In the genomic region with DNA sequence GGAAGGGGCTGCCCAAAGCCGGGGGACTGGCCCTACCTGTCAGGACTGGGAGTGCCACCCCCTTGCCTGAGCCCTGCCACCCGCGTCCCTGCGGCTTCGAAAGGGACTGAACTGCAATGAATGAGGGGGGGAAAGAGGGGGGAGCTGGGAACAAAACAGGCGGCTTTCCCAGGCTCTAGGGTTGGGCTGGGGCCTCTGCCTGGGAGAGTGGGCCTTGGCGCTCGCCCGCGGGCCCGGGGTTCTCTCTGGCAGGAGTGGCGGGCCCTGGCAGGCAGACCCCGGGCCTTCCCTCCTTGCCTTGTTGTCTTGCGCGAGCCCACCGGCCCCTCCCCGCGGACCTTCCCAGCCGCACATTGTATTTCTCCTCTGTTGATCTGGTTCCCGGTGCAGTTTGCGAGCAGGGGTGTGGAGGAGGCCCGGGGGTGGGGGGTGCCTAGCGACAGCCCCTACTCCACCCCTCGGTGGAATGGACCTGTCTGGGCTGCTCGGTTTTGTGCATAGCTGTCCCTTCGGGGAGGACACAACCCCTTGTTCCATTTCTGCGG, we compare ENCODE assay signal across 9 mouse cellular contexts. TPM values are rescaled to one million over a fixed set of nuclear protein-coding genes. Genes with fewer than 3 reads are reported as not detected.
A peak's percentile ranks its signal among the peaks of the same experiment; 100 is the strongest.
DNase-seq lines count a peak whose midpoint lies in the region; ATAC-seq and TF ChIP-seq lines count a peak whose summit lies in the region.
"Had no signal": no experiment of that assay in that cellular context is flagged by ENCODE, and none has a peak within 500 bp of the region (broad histone marks: within the 10 kb centered on the region; RNA-seq: fewer than 3 reads in every experiment).

No protein-coding gene starts in this region.

- H3K4me1 ChIP-seq in kidney, embryonic 14.5 days (ENCODE audit: control insufficient read depth, insufficient read depth, low read length), result peaks cover 24% of the 10 kb centered on the region; the same call in 1 of the 2 replicates
- H3K4me1 ChIP-seq in bone marrow macrophage, adult 2 months (ENCODE audit: control insufficient read depth, insufficient read depth, low read length), result peaks cover 3% of the 10 kb centered on the region
- H3K4me1 ChIP-seq in forebrain, postnatal 0 days (ENCODE audit: insufficient read depth), result peaks cover 19% of the 10 kb centered on the region

- H3K27ac ChIP-seq in kidney, embryonic 14.5 days (ENCODE audit: low read depth, low read length), result peak overlapping the region; percentile 88
- no peak overlapping the region for H3K27ac ChIP-seq in bone marrow macrophage, adult 2 months (ENCODE audit: insufficient read depth, low read depth, low read length)
- H3K27ac ChIP-seq in forebrain, postnatal 0 days (ENCODE audit: low read depth, low read length), result peak overlapping the region; percentile 95
- H3K27ac ChIP-seq: macrophage had no signal

- H3K4me3 ChIP-seq in kidney, embryonic 14.5 days (ENCODE audit: low read length), result peak overlapping the region; percentile 91
- 0 out of 2 replicates have a peak overlapping the region, but pooled peaks have one; percentile 33 for H3K4me3 ChIP-seq in bone marrow macrophage, adult 2 months (ENCODE audit: insufficient read depth, low read length)
- peak overlapping the region; percentile 87 for H3K4me3 ChIP-seq in forebrain, postnatal 0 days (ENCODE audit: low read depth, low read length)

- H3K9me3 ChIP-seq in kidney, embryonic 14.5 days (ENCODE audit: control insufficient read depth, low read length), result no peaks in the 10 kb centered on the region
- no peaks in the 10 kb centered on the region for H3K9me3 ChIP-seq in forebrain, postnatal 0 days (ENCODE audit: low read length)

- H3K4me2 ChIP-seq in kidney, embryonic 14.5 days (replicated peaks; ENCODE audit: low read depth, low read length), result peak overlapping the region; percentile 98
- peak overlapping the region; percentile 89 for H3K4me2 ChIP-seq in forebrain, postnatal 0 days (ENCODE audit: low read depth)

- 0% methylated on average over 27 of the region's 27 CpGs for WGBS in kidney, embryonic 14.5 days
- under 1% methylated on average over 24 of the region's 27 CpGs for WGBS in forebrain, postnatal 0 days

- no peaks in the 10 kb centered on the region for H3K36me3 ChIP-seq in kidney, embryonic 14.5 days (ENCODE audit: control insufficient read depth, insufficient read depth, low read length)
- no peaks in the 10 kb centered on the region for H3K36me3 ChIP-seq in forebrain, postnatal 0 days (ENCODE audit: insufficient read depth)

- H3K9ac ChIP-seq in kidney, embryonic 14.5 days (ENCODE audit: low read depth, low read length), result peak overlapping the region; percentile 84
- H3K9ac ChIP-seq in forebrain, postnatal 0 days, result peak overlapping the region; percentile 87

- no peak for DNase-seq in kidney, postnatal 14 days
- DNase-seq in forebrain, postnatal 0 days, result no peak
- DNase-seq in mesoderm, embryonic 11.5 days (ENCODE audit: low read depth, low spot score), result peak; percentile 75
- DNase-seq in thymus, postnatal 0 days (ENCODE audit: low spot score), result no peak
- DNase-seq in spleen, postnatal 14 days (ENCODE audit: low spot score in 2 of 2), result no peak
- DNase-seq in kidney, adult 9 months, result no peak

- no peak for TF ChIP-seq POLR2A in bone marrow macrophage, adult 2 months (IDR thresholded peaks at IDR 0.05; ENCODE audit: borderline replicate concordance, low read depth, low read length)

- peak; percentile 58 for ATAC-seq in kidney, embryonic 14.5 days (ENCODE audit: low FRiP score, low TSS enrichment)
- peak; percentile 76 for ATAC-seq in forebrain, postnatal 0 days

- H3K27me3 ChIP-seq in kidney, embryonic 14.5 days (ENCODE audit: control insufficient read depth, insufficient read depth, low read length), result peaks cover 7% of the 10 kb centered on the region
- H3K27me3 ChIP-seq in forebrain, postnatal 0 days (ENCODE audit: insufficient read depth, low read length), result no peaks in the 10 kb centered on the region

- TF ChIP-seq CTCF in bone marrow macrophage, adult 2 months (IDR thresholded peaks at IDR 0.05; ENCODE audit: low read depth, low read length), result no peak
- TF ChIP-seq CTCF in forebrain, postnatal 0 days (IDR thresholded peaks at IDR 0.05; ENCODE audit: low read depth), result no peak

RNA-seq across cellular contexts. Expression of gene Ephb2, which starts 0.7 kb away (rescaled TPM):
- polyA plus RNA-seq in kidney, embryonic 14.5 days (2014; fragmentation: Nextera tagmentation; extraction: Ambion mirVana), result 6.4 and 9.1 TPM in 2 replicates
- not detected in 2 replicates for polyA plus RNA-seq in bone marrow macrophage, adult 2 months (2012; ENCODE audit: insufficient read depth, insufficient read length, missing spikeins)
- total RNA-seq in forebrain, postnatal 0 days (2014; rRNA removed), result 79.9 and 85.6 TPM in 2 replicates
- polyA plus RNA-seq in forebrain, postnatal 0 days (2015; fragmentation: Nextera tagmentation; extraction: Ambion mirVana), result 9.2 and 10.8 TPM in 2 replicates
- polyA plus RNA-seq in thymus, postnatal 0 days (2015; fragmentation: Nextera tagmentation; extraction: Ambion mirVana), result 2.6 and 3.3 TPM in 2 replicates

RNA-seq across cellular contexts. Expression of gene C1qb, which starts 49.5 kb away (rescaled TPM):
- 37.1 and 38.8 TPM in 2 replicates for polyA plus RNA-seq in kidney, embryonic 14.5 days (2014; fragmentation: Nextera tagmentation; extraction: Ambion mirVana)
- polyA plus RNA-seq in bone marrow macrophage, adult 2 months (2012; ENCODE audit: insufficient read depth, insufficient read length, missing spikeins), result 3,592 and 3,777 TPM in 2 replicates
- total RNA-seq in forebrain, postnatal 0 days (2014; rRNA removed), result 53.9 and 57.1 TPM in 2 replicates
- 67.4 and 78.2 TPM in 2 replicates for polyA plus RNA-seq in forebrain, postnatal 0 days (2015; fragmentation: Nextera tagmentation; extraction: Ambion mirVana)
- polyA plus RNA-seq in thymus, postnatal 0 days (2015; fragmentation: Nextera tagmentation; extraction: Ambion mirVana), result 124 and 132 TPM in 2 replicates

RNA-seq across cellular contexts. Expression of gene C1qc, which starts 56.4 kb away (rescaled TPM):
- polyA plus RNA-seq in kidney, embryonic 14.5 days (2014; fragmentation: Nextera tagmentation; extraction: Ambion mirVana), result 16.9 and 21.3 TPM in 2 replicates
- 2,483 and 2,716 TPM in 2 replicates for polyA plus RNA-seq in bone marrow macrophage, adult 2 months (2012; ENCODE audit: insufficient read depth, insufficient read length, missing spikeins)
- total RNA-seq in forebrain, postnatal 0 days (2014; rRNA removed), result 61.9 and 64.6 TPM in 2 replicates
- 46.1 and 49.3 TPM in 2 replicates for polyA plus RNA-seq in forebrain, postnatal 0 days (2015; fragmentation: Nextera tagmentation; extraction: Ambion mirVana)
- polyA plus RNA-seq in thymus, postnatal 0 days (2015; fragmentation: Nextera tagmentation; extraction: Ambion mirVana), result 75.3 and 77.9 TPM in 2 replicates

Comparison
In these comparisons a context has a peak if more than half of its experiments do, and no peak if none do; other contexts are left out.
1. H3K4me3 ChIP-seq: peak in every context shown above with its lines; median percentile 91 in kidney, embryonic 14.5 days; 87 in forebrain, postnatal 0 days; 33 in bone marrow macrophage, adult 2 months.
2. RNA of gene C1qb, which starts 49.5 kb away (polyA plus RNA-seq): 3,592 to 3,777 TPM in bone marrow macrophage, adult 2 months; 124 to 132 TPM in thymus, postnatal 0 days, 67.4 to 78.2 TPM in forebrain, postnatal 0 days and 37.1 to 38.8 TPM in kidney, embryonic 14.5 days; every median in the first group is over 10 times any median in the second.
3. RNA of gene C1qc, which starts 56.4 kb away (polyA plus RNA-seq): 2,483 to 2,716 TPM in bone marrow macrophage, adult 2 months; 75.3 to 77.9 TPM in thymus, postnatal 0 days, 46.1 to 49.3 TPM in forebrain, postnatal 0 days and 16.9 to 21.3 TPM in kidney, embryonic 14.5 days; every median in the first group is over 10 times any median in the second.